Mouse (Mus musculus) limb, embryonic 14.5 days (tissue): ENCODE measurements around the gene Kctd17. TPM values are rescaled to one million over a fixed set of nuclear protein-coding genes. Genes with fewer than 3 reads are reported as not detected.

ENCODE experiments used
- ATAC-seq: fragments of 200-750 bp; cut with Nextera tagmentation; 2 replicates; pipeline ENCODE4 v1.8.0; 2017; ENCODE audit warnings: low read depth, moderate number of reproducible peaks, moderate TSS enrichment; ENCODE audit not compliant: low FRiP score
- DNase-seq: peaks from one replicate; pipeline ENCODE4 v3.0.0-alpha.2; 2015; ENCODE audit warnings: low spot score
- H3K27ac ChIP-seq: fragments of 300-500 bp; sonication (generic); replicated peaks from 2 replicates; pipeline ENCODE4 v1.5.1; 2014; ENCODE audit warnings: low read depth, mild to moderate bottlenecking, low read length, moderate library complexity, mixed read lengths
- H3K27me3 ChIP-seq: fragments of 300-500 bp; sonication (generic); 2 replicates; pipeline ENCODE4 v1.6.1; 2014; ENCODE audit warnings: low read length, mixed read lengths; ENCODE audit not compliant: control insufficient read depth, insufficient read depth
- H3K36me3 ChIP-seq: fragments of 300-500 bp; sonication (generic); 2 replicates; pipeline ENCODE4 v1.6.1; 2014; ENCODE audit warnings: mild to moderate bottlenecking, low read length, moderate library complexity, mixed read lengths; ENCODE audit not compliant: control insufficient read depth, insufficient read depth
- H3K4me1 ChIP-seq: fragments of 300-500 bp; sonication (generic); 2 replicates; pipeline ENCODE4 v1.6.1; 2014; ENCODE audit warnings: antibody characterized with exemption, low read length, mixed read lengths; ENCODE audit not compliant: control insufficient read depth, insufficient read depth
- H3K4me2 ChIP-seq: fragments of 300-500 bp; sonication (generic); replicated peaks from 2 replicates; pipeline ENCODE4 v1.6.1; 2014; ENCODE audit warnings: low read depth, mild to moderate bottlenecking, low read length, moderate library complexity; ENCODE audit not compliant: severe bottlenecking
- H3K4me3 ChIP-seq: fragments of 300-500 bp; sonication (generic); replicated peaks from 2 replicates; pipeline ENCODE4 v1.5.1; 2014; ENCODE audit warnings: low read length
- H3K9ac ChIP-seq: fragments of 300-500 bp; sonication (generic); 2 replicates; pipeline ENCODE4 v1.6.1; 2014; ENCODE audit warnings: mild to moderate bottlenecking, low read depth, low read length, moderate library complexity; ENCODE audit not compliant: severe bottlenecking
- H3K9me3 ChIP-seq: fragments of 300-500 bp; sonication (generic); 2 replicates; pipeline ENCODE4 v1.6.1; 2016; ENCODE audit warnings: low read length; ENCODE audit not compliant: control insufficient read depth
- POLR2A ChIP-seq: fragments of 200-500 bp; IDR thresholded peaks from 2 replicates; pipeline ENCODE4 v1.8.0; 2012; ENCODE audit warnings: inconsistent platforms, mild to moderate bottlenecking, moderate library complexity, borderline replicate concordance; ENCODE audit not compliant: insufficient read depth, insufficient read length; ENCODE audit errors: extremely low read depth
- WGBS: fragments of 180-500 bp; shearing (Covaris S2); extraction: QIAGEN DNeasy Blood & Tissue Kit; methylation state at CpG from one replicate; pipeline ENCODE4 v1.1.7; 2014; 5-methylcytosine and 5-hydroxymethylcytosine counted together
- polyA plus RNA-seq, 2 experiments: library from polyadenylated mRNA; depleted of rRNA in 1 of 2; stranded (reverse) in 1 of 2; unstranded in 1 of 2; fragments of >200 nt; fragmentation: Nextera tagmentation in 1 of 2; extraction: Ambion mirVana in 1 of 2; gene quantifications; 2 replicates each; pipeline versions ENCODE4 v1.2.1 to v1.2.3; 2012 to 2014

Gene Kctd17
- polyA plus RNA-seq, 2 experiments: 47.9 to 149 TPM

DNA sequence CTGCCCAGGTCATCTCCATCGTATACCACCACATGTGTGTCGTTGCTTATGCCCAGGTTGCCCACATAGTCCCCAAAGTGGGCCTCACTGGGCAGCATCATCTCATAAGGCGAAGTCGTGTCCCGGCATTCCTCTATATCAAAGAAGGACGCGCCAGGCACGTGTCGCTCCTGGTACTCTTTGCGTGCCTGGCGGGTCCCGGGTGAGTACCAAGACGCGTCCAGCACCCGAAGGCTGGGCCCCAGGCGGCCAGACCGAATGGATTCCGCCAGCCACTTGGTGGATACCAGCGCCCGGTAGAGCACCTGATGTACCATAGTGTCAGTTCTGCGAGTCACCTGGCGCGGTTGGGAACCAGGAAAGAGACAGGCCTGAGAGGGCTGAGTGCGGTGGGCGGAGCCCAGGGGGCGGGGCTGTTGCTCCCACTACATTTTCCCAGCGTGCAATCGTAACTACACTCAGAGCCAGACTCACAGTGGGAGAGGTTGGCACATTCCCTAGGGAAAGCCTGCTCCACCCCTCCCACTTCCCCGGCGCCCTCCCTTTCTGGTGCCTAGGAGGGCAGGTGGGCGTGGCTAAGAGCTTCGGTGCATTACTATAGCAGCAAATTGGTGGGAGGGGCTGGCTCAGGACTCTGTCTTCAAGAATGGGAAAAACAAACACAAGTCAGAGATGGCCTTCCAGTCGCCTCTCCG, 22.7 kb upstream of the Kctd17 start, which contains the start of gene Tst:
Gene Tst (minus strand): TSS at position 391 of the 695 bp plus-strand sequence.
- Histone ChIP-seq H3K27ac (peak within 1 kb of the TSS; percentile 89), H3K27me3 (peaks cover 23% of the 10 kb centered on the region), H3K4me3 (peak within 1 kb of the TSS; percentile 72), H3K4me1 (peaks cover 25% of the 10 kb centered on the region), H3K9ac (peak within 1 kb of the TSS; percentile 74), H3K4me2 (peak within 1 kb of the TSS; percentile 97), H3K36me3 (no peaks in the 10 kb centered on the region), H3K9me3 (no peaks in the 10 kb centered on the region)
- no peak for TF ChIP-seq POLR2A
- 2% methylated on average over 32 of the region's 34 CpGs for WGBS
- ATAC-seq (peak; percentile 66), DNase-seq (peak; percentile 87)

- peaks cover 31% of the 10 kb centered on the region for H3K27me3 ChIP-seq
- no peaks in the 10 kb centered on the region for H3K36me3 ChIP-seq
- peak within 1 kb of the TSS; percentile 97 for H3K4me2 ChIP-seq
- H3K9ac ChIP-seq: peak within 1 kb of the TSS; percentile 74
- ATAC-seq (peak; percentile 90), DNase-seq (peak; percentile 80)
- peak; percentile 71; the same call in 1 of the 2 replicates for TF ChIP-seq POLR2A
- H3K4me1 ChIP-seq: peaks cover 25% of the 10 kb centered on the region
- H3K4me3 ChIP-seq: peak within 1 kb of the TSS; percentile 72
- peak within 1 kb of the TSS; percentile 89 for H3K27ac ChIP-seq
- no peaks in the 10 kb centered on the region for H3K9me3 ChIP-seq
- WGBS: under 1% methylated on average over 40 of the region's 40 CpGs
Measured at GRCm38 (mm10) chr15:78406293-78406934, 21.9 kb upstream of the Kctd17 start, which contains the start of gene Mpst. Mpst (plus strand) TSS chr15:78406416.

DNA sequence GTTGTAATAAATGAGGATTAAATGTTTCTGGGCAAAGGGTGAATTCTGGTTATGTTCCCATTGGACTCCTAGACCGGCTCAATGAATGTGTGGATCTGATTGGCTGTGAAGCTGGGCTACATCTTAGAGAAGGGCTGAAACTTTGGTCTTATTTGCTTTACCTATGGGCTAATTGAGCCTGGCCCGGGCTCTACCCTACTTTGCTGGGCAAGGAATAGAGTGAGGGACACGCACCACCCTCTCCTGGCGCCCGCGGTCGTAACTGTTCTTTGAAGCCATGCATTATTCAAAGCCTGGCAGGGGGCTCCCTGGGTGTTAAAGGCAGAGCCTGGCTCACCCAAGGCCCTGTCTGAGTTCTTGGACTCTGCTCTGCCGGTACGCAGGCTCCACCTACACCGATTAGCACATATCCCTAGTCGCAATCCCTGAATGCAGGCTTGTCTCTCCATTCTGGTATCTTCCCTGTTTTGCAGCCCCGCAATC, 18.8 kb upstream of the Kctd17 start:
- 17% methylated on average over 12 of the region's 12 CpGs for WGBS
- Histone ChIP-seq H3K9me3 (no peaks in the 10 kb centered on the region), H3K27me3 (peaks cover 31% of the 10 kb centered on the region), H3K4me2 (peak overlapping the region; percentile 39), H3K4me1 (peaks cover 16% of the 10 kb centered on the region), H3K9ac (peak overlapping the region; percentile 44; the same call in 1 of the 2 replicates), H3K4me3 (peak overlapping the region; percentile 21), H3K27ac (no peak overlapping the region), H3K36me3 (peaks cover 3% of the 10 kb centered on the region; the same call in 1 of the 2 replicates)
- no peak for TF ChIP-seq POLR2A
- no peak for ATAC-seq
- DNase-seq: no peak

DNA sequence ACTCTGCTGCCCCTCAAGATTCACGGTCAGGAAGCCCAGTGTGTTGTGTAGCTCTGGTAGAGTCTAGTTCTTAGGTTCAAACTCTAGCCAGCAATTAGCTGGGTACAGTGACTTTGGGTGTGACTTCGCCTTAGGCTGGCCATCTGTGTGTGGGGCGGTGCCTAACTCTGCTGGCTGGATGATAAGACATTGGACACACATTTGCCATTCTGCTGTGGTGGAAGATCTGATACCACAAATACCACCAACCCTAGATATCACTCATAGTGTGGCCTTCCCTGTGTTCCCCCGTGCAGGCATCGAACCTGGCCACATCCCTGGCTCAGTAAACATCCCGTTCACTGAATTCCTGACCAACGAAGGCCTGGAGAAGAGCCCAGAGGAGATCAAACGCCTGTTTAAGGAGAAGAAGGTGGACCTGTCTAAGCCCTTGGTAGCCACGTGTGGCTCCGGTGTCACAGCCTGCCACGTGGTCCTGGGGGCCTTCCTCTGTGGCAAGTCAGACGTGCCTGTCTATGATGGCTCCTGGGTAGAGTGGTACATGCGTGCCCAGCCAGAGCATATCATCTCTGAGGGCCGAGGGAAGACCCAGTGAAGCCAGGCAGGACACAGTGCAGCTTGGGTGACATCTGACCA, 15.2 kb upstream of the Kctd17 start:
- H3K27ac ChIP-seq: no peak overlapping the region
- no peaks in the 10 kb centered on the region for H3K9me3 ChIP-seq
- H3K4me2 ChIP-seq: no peak overlapping the region
- peaks cover 3% of the 10 kb centered on the region; the same call in 1 of the 2 replicates for H3K36me3 ChIP-seq
- H3K4me3 ChIP-seq: no peak overlapping the region
- TF ChIP-seq POLR2A: no peak
- 83% methylated on average over 14 of the region's 14 CpGs for WGBS
- peaks cover 31% of the 10 kb centered on the region for H3K27me3 ChIP-seq
- 0 out of 2 replicates have a peak, but pooled peaks cover 6% of the 10 kb centered on the region for H3K4me1 ChIP-seq
- no peak overlapping the region for H3K9ac ChIP-seq
- DNase-seq (no peak), ATAC-seq (no peak)

GRCm38 (mm10) chr15:78413719-78414117, 14.6 kb upstream of the Kctd17 start:
- Histone ChIP-seq H3K9me3 (no peaks in the 10 kb centered on the region), H3K4me2 (no peak overlapping the region), H3K9ac (no peak overlapping the region), H3K4me3 (no peak overlapping the region), H3K27me3 (peaks cover 27% of the 10 kb centered on the region), H3K27ac (no peak overlapping the region), H3K4me1 (0 out of 2 replicates have a peak, but pooled peaks cover 6% of the 10 kb centered on the region), H3K36me3 (peaks cover 3% of the 10 kb centered on the region; the same call in 1 of the 2 replicates)
- DNase-seq (no peak), ATAC-seq (no peak)
- WGBS: 60% methylated on average over 1 of the region's 1 CpGs
- no peak for TF ChIP-seq POLR2A
